Mouse (Mus musculus): Measurements from ENCODE around the gene Olfr356.

Gene Olfr356

DNA sequence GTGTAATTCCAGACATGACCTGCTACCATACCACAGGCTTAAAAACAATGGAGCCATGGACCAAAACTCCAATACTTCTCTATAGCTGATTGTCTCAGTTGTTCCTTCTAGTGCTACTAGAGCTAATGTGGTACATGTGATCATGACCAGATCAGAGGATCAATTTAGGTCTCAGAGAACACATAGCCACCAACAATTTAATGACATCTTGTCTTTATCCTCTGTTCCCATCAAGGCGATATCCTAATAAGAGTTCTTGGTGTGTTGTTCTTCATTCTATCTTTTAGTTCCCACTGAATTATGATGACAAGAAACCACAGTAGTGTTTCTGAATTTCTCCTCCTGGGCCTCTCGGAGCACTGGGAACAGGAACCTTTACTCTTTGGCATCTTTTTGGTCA lies at the start of gene Olfr356:
TSS of gene Olfr356 (plus strand) at position 301 of the 400 bp plus-strand sequence.
- no peak for DNase-seq

GRCm38 (mm10) chr2:36892836-36893235 lies 44.1 kb upstream of the Olfr356 start, which contains the start of gene Olfr353:
Gene Olfr353, minus strand, starts transcription at chr2:36892936.
- no peak for DNase-seq

GRCm38 (mm10) chr2:36897114-36897513 lies 39.8 kb upstream of the Olfr356 start:
- DNase-seq = no peak

DNA sequence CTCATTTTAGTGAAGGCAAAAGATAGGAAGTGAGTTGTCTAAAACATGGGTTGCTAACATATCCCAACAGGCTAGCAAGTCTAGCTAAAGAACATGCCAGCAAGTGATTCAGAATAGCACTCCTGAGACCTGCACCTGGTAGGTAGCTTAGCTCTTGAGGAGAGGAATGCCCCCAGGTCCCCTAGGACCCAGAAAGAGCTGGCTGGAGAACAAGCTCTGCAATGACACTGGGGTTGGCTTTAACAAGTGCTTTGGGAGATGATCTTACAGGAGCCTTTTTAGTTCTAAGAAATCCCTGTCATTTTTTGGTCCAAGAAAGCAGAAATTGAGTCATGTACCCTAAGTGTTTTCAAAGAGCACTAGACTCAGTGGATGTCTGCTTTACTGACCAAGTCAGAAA lies 31.5 kb upstream of the Olfr356 start, which contains the start of gene Olfr354:
TSS of gene Olfr354 (plus strand) at position 301 of the 400 bp plus-strand sequence.
- no peak for DNase-seq

GRCm38 (mm10) chr2:36928797-36929196 lies 8.1 kb upstream of the Olfr356 start, which contains the start of gene Olfr355:
Gene Olfr355, minus strand, starts transcription at chr2:36928897.
- DNase-seq = no peak

All from layer of hippocampus, adult 9-11 months (tissue).